Mouse (Mus musculus) hindbrain, embryonic 11.5 days (tissue): ENCODE results near the gene Bola1. TPM values are rescaled to one million over a fixed set of nuclear protein-coding genes. Genes with fewer than 3 reads are reported as not detected.

Experiments
- ATAC-seq: fragments of 200-750 bp; cut with Nextera tagmentation; 2 replicates; pipeline ENCODE4 v1.8.0; 2017; ENCODE audit warnings: mild to moderate bottlenecking, moderate TSS enrichment, moderate library complexity; ENCODE audit not compliant: low FRiP score
- DNase-seq: peaks from one replicate; pipeline ENCODE4 v3.0.0-alpha.2; 2015; ENCODE audit warnings: low spot score
- H3K27ac ChIP-seq: fragments of 300-500 bp; sonication (generic); 2 replicates; pipeline ENCODE4 v1.5.1; 2014; ENCODE audit warnings: mild to moderate bottlenecking, low read depth, low read length
- H3K27me3 ChIP-seq: fragments of 300-500 bp; sonication (generic); 2 replicates; pipeline ENCODE4 v1.6.1; 2014; ENCODE audit warnings: mild to moderate bottlenecking, low read length, moderate library complexity, mixed read lengths; ENCODE audit not compliant: control insufficient read depth, insufficient read depth
- H3K36me3 ChIP-seq: fragments of 300-500 bp; sonication (generic); 2 replicates; pipeline ENCODE4 v1.6.1; 2014; ENCODE audit warnings: mild to moderate bottlenecking, low read length, moderate library complexity, mixed read lengths; ENCODE audit not compliant: control insufficient read depth, insufficient read depth
- H3K4me1 ChIP-seq: fragments of 300-500 bp; sonication (generic); replicated peaks from 2 replicates; pipeline ENCODE4 v1.6.1; 2014; ENCODE audit warnings: low read length, mixed read lengths; ENCODE audit not compliant: control insufficient read depth, insufficient read depth
- H3K4me2 ChIP-seq: fragments of 300-500 bp; sonication (generic); replicated peaks from 2 replicates; pipeline ENCODE4 v1.6.1; 2014; ENCODE audit warnings: mild to moderate bottlenecking, low read depth, low read length
- H3K4me3 ChIP-seq: fragments of 300-500 bp; sonication (generic); 2 replicates; pipeline ENCODE4 v1.5.1; 2014; ENCODE audit warnings: low read depth, low read length
- H3K9ac ChIP-seq: fragments of 300-500 bp; sonication (generic); 2 replicates; pipeline ENCODE4 v1.6.1; 2014; ENCODE audit warnings: low read depth, low read length
- H3K9me3 ChIP-seq: fragments of 300-500 bp; sonication (generic); 2 replicates; pipeline ENCODE4 v1.6.1; 2016; ENCODE audit warnings: low read length; ENCODE audit not compliant: control insufficient read depth
- WGBS: fragments of 180-500 bp; shearing (Covaris S2); extraction: QIAGEN DNeasy Blood & Tissue Kit; methylation state at CpG from one replicate; pipeline ENCODE4 v1.1.7; 2014; 5-methylcytosine and 5-hydroxymethylcytosine counted together
- polyA plus RNA-seq: library from polyadenylated mRNA; unstranded; fragments of >200 nt; fragmentation: Nextera tagmentation; extraction: Ambion mirVana; gene quantifications from 2 replicates; pipeline ENCODE4 v1.2.1, GENCODE M21; 2014

The Bola1 gene
- polyA plus RNA-seq, 1 experiment from 2014 or later: 73.3 TPM

- ATAC-seq: no peak
- 58% methylated on average over 3 of the region's 3 CpGs for WGBS
- no peak overlapping the region for H3K4me3 ChIP-seq
Measured at GRCm38 (mm10) chr3:96235836-96236235, 16.3 kb upstream of the Bola1 start.

GRCm38 (mm10) chr3:96234914-96235313, 15.4 kb upstream of the Bola1 start:
- 91% methylated on average over 2 of the region's 2 CpGs for WGBS
- no peak overlapping the region for H3K4me3 ChIP-seq
- H3K4me2 ChIP-seq: no peak overlapping the region
- H3K36me3 ChIP-seq: no peaks in the 10 kb centered on the region
- H3K27me3 ChIP-seq: no peaks in the 10 kb centered on the region
- DNase-seq (no peak), ATAC-seq (no peak)
- H3K9me3 ChIP-seq: no peaks in the 10 kb centered on the region
- H3K4me1 ChIP-seq: peaks cover 3% of the 10 kb centered on the region; the same call in 1 of the 2 replicates
- H3K9ac ChIP-seq: no peak overlapping the region
- no peak overlapping the region for H3K27ac ChIP-seq

More at GRCm38 (mm10) chr3:96235836-96236235, 16.3 kb upstream of the Bola1 start:
- no peaks in the 10 kb centered on the region for H3K9me3 ChIP-seq
- H3K27me3 ChIP-seq: no peaks in the 10 kb centered on the region
- no peak overlapping the region for H3K9ac ChIP-seq
- no peak overlapping the region for H3K4me2 ChIP-seq
- no peak overlapping the region for H3K27ac ChIP-seq
- DNase-seq: no peak
- H3K4me1 ChIP-seq: peaks cover 3% of the 10 kb centered on the region; the same call in 1 of the 2 replicates
- H3K36me3 ChIP-seq: no peaks in the 10 kb centered on the region

GRCm38 (mm10) chr3:96231758-96232120, 12.2 kb upstream of the Bola1 start:
- ATAC-seq: no peak
- no peak overlapping the region for H3K27ac ChIP-seq

GRCm38 (mm10) chr3:96230910-96231757, 11.6 kb upstream of the Bola1 start:
- no peak overlapping the region for H3K4me2 ChIP-seq
- 72% methylated on average over 4 of the region's 4 CpGs for WGBS
- H3K27me3 ChIP-seq: no peaks in the 10 kb centered on the region
- H3K9me3 ChIP-seq: no peaks in the 10 kb centered on the region
- H3K27ac ChIP-seq: no peak overlapping the region
- no peaks in the 10 kb centered on the region for H3K4me1 ChIP-seq
- no peak for ATAC-seq
- H3K9ac ChIP-seq: no peak overlapping the region
- no peak overlapping the region for H3K4me3 ChIP-seq
- no peak for DNase-seq
- no peaks in the 10 kb centered on the region for H3K36me3 ChIP-seq

More at GRCm38 (mm10) chr3:96231758-96232120, 12.2 kb upstream of the Bola1 start:
- Histone ChIP-seq H3K4me1 (no peaks in the 10 kb centered on the region), H3K4me3 (no peak overlapping the region), H3K27me3 (no peaks in the 10 kb centered on the region), H3K4me2 (no peak overlapping the region), H3K9me3 (no peaks in the 10 kb centered on the region), H3K36me3 (no peaks in the 10 kb centered on the region), H3K9ac (no peak overlapping the region)
- DNase-seq: no peak
- 59% methylated on average over 2 of the region's 2 CpGs for WGBS

- ATAC-seq: no peak
- no peaks in the 10 kb centered on the region for H3K27me3 ChIP-seq
- H3K36me3 ChIP-seq: no peaks in the 10 kb centered on the region
- no peak overlapping the region for H3K27ac ChIP-seq
- 81% methylated on average over 2 of the region's 2 CpGs for WGBS
- H3K4me3 ChIP-seq: no peak overlapping the region
- H3K9ac ChIP-seq: no peak overlapping the region
- no peak for DNase-seq
- H3K4me1 ChIP-seq: no peaks in the 10 kb centered on the region; the same call in 1 of the 2 replicates
- H3K4me2 ChIP-seq: no peak overlapping the region
- H3K9me3 ChIP-seq: no peaks in the 10 kb centered on the region
Measured at GRCm38 (mm10) chr3:96230404-96230803, 10.9 kb upstream of the Bola1 start.

- Histone ChIP-seq H3K27me3 (no peaks in the 10 kb centered on the region), H3K36me3 (no peaks in the 10 kb centered on the region), H3K4me2 (no peak overlapping the region), H3K4me3 (no peak overlapping the region), H3K27ac (no peak overlapping the region), H3K9me3 (no peaks in the 10 kb centered on the region), H3K9ac (no peak overlapping the region), H3K4me1 (no peaks in the 10 kb centered on the region; the same call in 1 of the 2 replicates)
- no peak for ATAC-seq
- no peak for DNase-seq
- WGBS: 73% methylated on average over 2 of the region's 2 CpGs
Measured at GRCm38 (mm10) chr3:96228828-96229227, 9.3 kb upstream of the Bola1 start.

GRCm38 (mm10) chr3:96226695-96227648, 7.5 kb upstream of the Bola1 start:
- 74% methylated on average over 8 of the region's 8 CpGs for WGBS
- no peaks in the 10 kb centered on the region for H3K9me3 ChIP-seq
- no peaks in the 10 kb centered on the region for H3K27me3 ChIP-seq
- DNase-seq: no peak
- H3K27ac ChIP-seq: no peak overlapping the region
- H3K36me3 ChIP-seq: no peaks in the 10 kb centered on the region
- no peak for ATAC-seq
- no peak overlapping the region for H3K9ac ChIP-seq
- no peak overlapping the region for H3K4me2 ChIP-seq
- no peak overlapping the region for H3K4me3 ChIP-seq
- peaks cover under 1% of the 10 kb centered on the region; the same call in 1 of the 2 replicates for H3K4me1 ChIP-seq

- Histone ChIP-seq H3K4me3 (no peak overlapping the region), H3K4me2 (no peak overlapping the region)
Measured at GRCm38 (mm10) chr3:96225421-96225820, 5.9 kb upstream of the Bola1 start.

More at GRCm38 (mm10) chr3:96225421-96225820, 5.9 kb upstream of the Bola1 start:
- Histone ChIP-seq H3K9ac (no peak overlapping the region), H3K9me3 (no peaks in the 10 kb centered on the region), H3K36me3 (no peaks in the 10 kb centered on the region), H3K4me1 (peaks cover 6% of the 10 kb centered on the region), H3K27ac (no peak overlapping the region), H3K27me3 (no peaks in the 10 kb centered on the region)
- 20% methylated on average over 2 of the region's 2 CpGs for WGBS
- DNase-seq (no peak), ATAC-seq (no peak)
